Mouse (Mus musculus) Muller cell, postnatal 12 days (primary cell): ENCODE measurements around the gene Pde3a.

ENCODE experiments used
- DNase-seq: peaks from one replicate; pipeline ENCODE4 v3.0.0-alpha.2; 2015; ENCODE audit errors: inconsistent ontology term

Pde3a gene

GRCm38 (mm10) chr6:141494909-141495308 is 245.8 kb downstream of the Pde3a start:
- no peak for DNase-seq

DNA sequence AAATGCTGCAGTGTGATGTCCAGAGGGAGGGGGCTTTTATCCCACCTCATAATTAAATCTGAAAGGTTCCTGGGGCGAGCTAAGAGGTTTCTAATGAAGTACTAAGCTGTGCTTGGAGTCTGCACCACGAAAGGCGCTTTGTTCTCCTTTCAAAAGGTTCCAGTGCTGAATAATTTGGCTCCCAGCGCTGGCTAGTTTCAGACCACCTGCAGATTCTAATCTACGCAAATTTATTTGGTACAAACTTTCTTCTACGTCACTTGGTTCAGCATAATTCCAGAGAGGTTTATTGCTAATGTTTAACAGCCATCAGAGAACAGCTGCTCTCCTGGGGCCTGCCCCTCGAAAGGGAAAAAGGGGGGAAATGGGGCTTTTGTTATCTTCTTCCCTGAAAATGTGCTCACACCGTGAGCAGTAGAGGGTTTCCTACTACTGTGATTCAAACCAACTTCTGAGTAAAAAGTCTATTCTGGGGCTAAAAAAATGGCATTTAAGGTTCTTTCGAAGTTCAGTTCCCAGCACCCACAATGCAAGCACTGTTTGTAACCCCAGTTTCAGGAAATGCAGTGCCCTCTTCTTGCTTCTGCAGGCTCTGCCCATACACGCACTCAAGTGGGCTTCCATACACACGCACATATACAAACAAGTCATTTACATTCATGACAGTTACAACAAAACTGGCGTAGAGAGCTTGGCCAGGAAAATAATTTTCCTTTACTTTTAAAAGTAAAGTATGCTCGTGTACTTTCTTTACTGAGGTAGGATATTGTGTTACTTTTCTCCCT is 246.8 kb downstream of the Pde3a start:
- DNase-seq: peak; percentile 75

DNA sequence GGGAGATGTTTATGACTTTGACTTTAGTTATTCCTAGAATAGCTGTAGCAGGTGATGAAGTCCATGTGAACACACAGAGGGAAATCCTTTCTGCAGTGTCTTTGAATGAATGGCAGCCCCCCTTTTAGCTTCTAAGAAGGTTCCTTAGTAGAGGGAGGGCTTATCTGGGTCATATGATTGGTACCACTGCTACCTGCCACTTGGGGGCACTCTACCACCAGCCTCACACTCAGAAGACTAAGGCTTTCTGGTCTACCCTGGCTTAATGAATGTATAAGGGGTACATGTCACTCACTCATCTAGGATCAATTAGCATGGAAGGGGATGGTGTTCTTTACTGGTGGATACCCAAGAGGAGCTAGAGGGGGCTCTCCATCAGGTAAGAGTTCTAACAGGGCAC is 250.4 kb downstream of the Pde3a start:
- no peak for DNase-seq

GRCm38 (mm10) chr6:141501171-141501570 is 252.1 kb downstream of the Pde3a start:
- no peak for DNase-seq

DNA sequence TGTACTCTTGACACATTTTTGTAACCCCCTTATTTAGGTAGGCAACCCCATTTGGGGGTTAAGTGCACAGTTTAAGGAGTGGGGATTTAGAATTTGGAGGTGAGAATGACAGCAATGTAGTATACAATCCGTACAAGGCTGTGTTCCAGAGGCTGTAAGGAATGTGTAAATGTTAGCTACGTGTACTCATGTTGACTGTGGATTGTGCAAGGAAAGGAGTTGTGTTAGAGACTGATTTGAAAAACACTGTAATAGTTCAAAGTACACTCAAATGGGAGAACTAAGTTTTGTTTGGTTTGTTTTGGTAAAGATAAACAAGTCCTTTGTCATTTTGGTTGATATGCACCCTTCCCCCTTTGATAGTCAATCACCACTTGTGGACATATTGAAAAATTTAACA is 273.5 kb downstream of the Pde3a start:
- no peak for DNase-seq

GRCm38 (mm10) chr6:141523747-141524640 is 274.9 kb downstream of the Pde3a start, which contains the start of gene Slco1c1:
Slco1c1 (plus strand) TSS chr6:141524368.
- no peak for DNase-seq

DNA sequence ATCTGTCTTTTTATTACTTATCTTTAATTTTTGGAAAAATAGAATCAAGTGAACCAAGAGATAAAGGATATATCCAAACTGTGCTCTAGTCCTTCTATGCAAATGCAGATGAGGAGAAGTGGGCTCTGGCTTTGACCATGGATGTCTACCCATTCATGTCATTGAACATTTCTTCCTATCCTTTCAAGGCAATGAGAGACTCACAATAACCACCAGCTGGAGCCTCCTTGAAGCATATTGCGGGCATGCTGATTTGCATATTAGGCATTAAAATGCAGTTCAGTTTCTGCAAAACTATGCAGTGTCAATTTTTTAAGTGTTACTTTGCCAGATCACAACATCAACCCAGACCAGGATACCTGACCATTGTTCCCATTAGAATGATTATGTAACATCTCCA is 276.7 kb downstream of the Pde3a start:
- no peak for DNase-seq

GRCm38 (mm10) chr6:141530865-141531264 is 281.8 kb downstream of the Pde3a start:
- DNase-seq: peak; percentile 62

DNA sequence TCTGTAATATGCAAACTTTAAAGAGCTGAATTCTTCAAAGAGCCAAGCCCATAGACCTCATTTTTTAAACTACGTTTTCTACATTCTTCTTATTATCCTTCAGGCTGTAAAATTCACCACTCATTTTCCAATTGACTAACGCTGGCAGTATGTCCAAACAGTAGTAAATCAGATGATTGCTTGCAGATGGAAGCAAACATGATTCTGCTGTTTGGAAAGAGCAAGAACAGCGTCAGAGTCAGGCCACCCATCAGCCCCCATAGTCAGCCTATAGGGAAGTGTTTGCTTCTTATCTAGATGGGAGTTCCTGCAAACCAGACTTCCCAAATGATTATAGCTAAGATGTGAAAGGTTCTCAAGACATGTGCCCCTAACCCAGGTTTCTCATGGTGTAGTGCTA is 288.2 kb downstream of the Pde3a start:
- DNase-seq: no peak

GRCm38 (mm10) chr6:141541136-141541535 is 292.1 kb downstream of the Pde3a start:
- DNase-seq: no peak

DNA sequence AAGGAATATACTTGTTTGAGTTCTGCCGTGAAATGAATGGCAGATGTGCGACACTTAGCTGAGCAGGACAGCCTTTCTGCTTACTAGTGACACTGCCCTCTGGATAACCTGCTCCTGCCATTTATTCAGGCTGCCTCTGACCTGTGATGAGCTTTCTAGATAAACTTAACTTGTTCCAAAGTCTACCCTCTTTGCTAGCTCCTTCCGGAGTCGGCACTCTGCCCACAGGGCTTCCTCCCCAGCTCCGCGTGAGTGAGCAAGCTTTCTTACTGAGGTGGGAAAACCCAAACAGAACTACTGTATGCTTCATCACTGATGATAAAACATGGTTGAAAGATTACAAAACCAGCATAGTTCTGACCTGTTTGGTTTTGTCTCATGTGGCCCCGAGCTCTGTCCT is 294.3 kb downstream of the Pde3a start:
- DNase-seq: no peak
